Mouse (Mus musculus): Measurements from ENCODE around the gene Gm36210. TPM values are rescaled to one million over a fixed set of nuclear protein-coding genes. Genes with fewer than 3 reads are reported as not detected.

Gene Gm36210
- polyA plus RNA-seq, 1 experiment, result not detected

DNA sequence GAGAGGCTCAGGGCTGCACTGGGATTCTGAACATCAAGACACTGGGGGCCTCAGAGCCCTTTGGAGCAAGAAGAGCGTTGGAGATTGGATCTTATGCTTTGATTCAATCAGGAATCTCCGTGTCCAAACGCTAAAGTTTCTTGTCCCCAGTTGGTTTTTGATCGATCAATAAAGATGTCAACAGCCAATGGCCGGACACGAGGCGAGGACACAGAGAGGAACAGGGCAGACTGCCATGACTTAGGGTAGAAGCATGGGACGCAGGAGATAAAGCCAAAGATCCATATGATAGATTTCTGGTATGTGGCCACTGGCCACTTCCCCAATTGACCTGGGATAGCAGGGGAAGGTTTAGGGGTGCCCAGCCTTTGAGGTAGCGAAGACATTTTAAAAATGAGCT lies 49.8 kb downstream of the Gm36210 start:
- Histone ChIP-seq H3K79me2 (ENCODE audit: control insufficient read depth, insufficient read depth) (no peaks in the 10 kb centered on the region), H3K27me3 (ENCODE audit: control insufficient read depth, insufficient read depth, insufficient read length) (peaks cover 31% of the 10 kb centered on the region), H3K36me3 (ENCODE audit: control insufficient read depth, insufficient read depth) (no peaks in the 10 kb centered on the region), H3K79me3 (ENCODE audit: low read depth) (no peaks in the 10 kb centered on the region), H3ac (ENCODE audit: control insufficient read depth, insufficient read length, low read depth) (no peak overlapping the region), H3K4me3 (ENCODE audit: insufficient read depth, poor library complexity, severe bottlenecking) (no peak overlapping the region)
- TF ChIP-seq MAX (IDR thresholded peaks at IDR 0.05) (no peak), USF1 (IDR thresholded peaks at IDR 0.05; ENCODE audit: low read depth) (no peak), FOSL1 (IDR thresholded peaks at IDR 0.05; ENCODE audit: insufficient read depth, low read length, poor library complexity, severe bottlenecking) (no peak), MYOG (IDR thresholded peaks at IDR 0.05; ENCODE audit: control insufficient read depth, extremely low read depth, insufficient read length) (no peak), CTCF (IDR thresholded peaks at IDR 0.05; ENCODE audit: control insufficient read depth, insufficient read depth, insufficient read length) (no peak), MYOD1 (IDR thresholded peaks at IDR 0.05; ENCODE audit: control insufficient read depth, insufficient read length, low read depth) (no peak), CEBPB (IDR thresholded peaks at IDR 0.05; ENCODE audit: low read depth) (no peak)

DNA sequence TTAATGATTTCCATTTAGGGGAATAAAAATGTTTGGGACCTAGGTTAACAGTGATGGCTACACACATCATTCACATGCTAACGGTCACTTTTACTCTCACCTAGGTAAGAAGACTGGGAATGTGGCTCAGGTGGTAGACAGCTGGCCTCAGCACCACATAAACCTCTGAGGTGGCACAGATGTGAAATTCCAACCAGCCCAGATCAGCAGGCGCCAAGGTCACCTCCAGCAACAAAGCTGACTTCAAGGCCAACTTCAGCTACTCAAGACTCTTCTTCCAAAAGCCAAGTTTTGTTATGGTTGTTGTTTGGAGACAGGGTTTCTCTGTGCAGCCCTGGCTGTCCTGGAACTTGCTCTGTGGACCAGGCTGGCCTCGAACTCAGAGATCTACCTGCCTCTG lies 52.7 kb downstream of the Gm36210 start:
- H3K4me3 ChIP-seq (ENCODE audit: insufficient read depth, poor library complexity, severe bottlenecking), result no peak overlapping the region
- H3ac ChIP-seq (ENCODE audit: control insufficient read depth, insufficient read length, low read depth), result no peak overlapping the region
- no peaks in the 10 kb centered on the region for H3K79me3 ChIP-seq (ENCODE audit: low read depth)
- no peaks in the 10 kb centered on the region for H3K36me3 ChIP-seq (ENCODE audit: control insufficient read depth, insufficient read depth)
- no peaks in the 10 kb centered on the region for H3K79me2 ChIP-seq (ENCODE audit: control insufficient read depth, insufficient read depth)
- TF ChIP-seq USF1 (IDR thresholded peaks at IDR 0.05; ENCODE audit: low read depth), result no peak
- no peak for TF ChIP-seq CEBPB (IDR thresholded peaks at IDR 0.05; ENCODE audit: low read depth)
- TF ChIP-seq MYOD1 (IDR thresholded peaks at IDR 0.05; ENCODE audit: control insufficient read depth, insufficient read length, low read depth), result no peak
- no peak for TF ChIP-seq FOSL1 (IDR thresholded peaks at IDR 0.05; ENCODE audit: insufficient read depth, low read length, poor library complexity, severe bottlenecking)
- no peak for TF ChIP-seq MYOG (IDR thresholded peaks at IDR 0.05; ENCODE audit: control insufficient read depth, extremely low read depth, insufficient read length)
- no peak for TF ChIP-seq CTCF (IDR thresholded peaks at IDR 0.05; ENCODE audit: control insufficient read depth, insufficient read depth, insufficient read length)
- TF ChIP-seq MAX (IDR thresholded peaks at IDR 0.05), result no peak
- peaks cover 28% of the 10 kb centered on the region for H3K27me3 ChIP-seq (ENCODE audit: control insufficient read depth, insufficient read depth, insufficient read length)

DNA sequence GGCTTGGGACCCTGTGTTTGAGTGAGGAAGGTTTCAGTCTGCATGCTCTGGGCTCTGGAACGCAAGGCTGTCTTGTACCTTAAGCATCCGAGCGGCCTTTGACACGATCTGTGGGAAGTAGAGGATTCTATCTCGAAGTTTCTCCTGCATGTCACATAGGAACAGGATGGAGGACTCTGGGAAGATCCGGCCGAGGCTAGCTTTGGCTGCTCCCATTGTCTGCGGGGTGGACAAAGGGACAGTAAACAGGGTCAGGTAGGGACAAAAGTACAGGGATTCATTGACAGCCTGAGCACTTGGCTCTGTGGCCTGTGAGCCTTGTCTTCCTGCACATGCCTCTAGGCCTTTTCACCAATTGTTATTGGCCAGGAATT lies 55.0 kb downstream of the Gm36210 start:
- Histone ChIP-seq H3K36me3 (ENCODE audit: control insufficient read depth, insufficient read depth) (no peaks in the 10 kb centered on the region), H3K79me2 (ENCODE audit: control insufficient read depth, insufficient read depth) (no peaks in the 10 kb centered on the region), H3K4me3 (ENCODE audit: insufficient read depth, poor library complexity, severe bottlenecking) (no peak overlapping the region), H3K27me3 (ENCODE audit: control insufficient read depth, insufficient read depth, insufficient read length) (peaks cover 10% of the 10 kb centered on the region), H3K79me3 (ENCODE audit: low read depth) (no peaks in the 10 kb centered on the region), H3ac (ENCODE audit: control insufficient read depth, insufficient read length, low read depth) (no peak overlapping the region)
- no peak for TF ChIP-seq MAX (IDR thresholded peaks at IDR 0.05)
- TF ChIP-seq CTCF (IDR thresholded peaks at IDR 0.05; ENCODE audit: control insufficient read depth, insufficient read depth, insufficient read length), result no peak
- TF ChIP-seq CEBPB (IDR thresholded peaks at IDR 0.05; ENCODE audit: low read depth), result no peak
- TF ChIP-seq MYOD1 (IDR thresholded peaks at IDR 0.05; ENCODE audit: control insufficient read depth, insufficient read length, low read depth), result no peak
- TF ChIP-seq USF1 (IDR thresholded peaks at IDR 0.05; ENCODE audit: low read depth), result no peak

DNA sequence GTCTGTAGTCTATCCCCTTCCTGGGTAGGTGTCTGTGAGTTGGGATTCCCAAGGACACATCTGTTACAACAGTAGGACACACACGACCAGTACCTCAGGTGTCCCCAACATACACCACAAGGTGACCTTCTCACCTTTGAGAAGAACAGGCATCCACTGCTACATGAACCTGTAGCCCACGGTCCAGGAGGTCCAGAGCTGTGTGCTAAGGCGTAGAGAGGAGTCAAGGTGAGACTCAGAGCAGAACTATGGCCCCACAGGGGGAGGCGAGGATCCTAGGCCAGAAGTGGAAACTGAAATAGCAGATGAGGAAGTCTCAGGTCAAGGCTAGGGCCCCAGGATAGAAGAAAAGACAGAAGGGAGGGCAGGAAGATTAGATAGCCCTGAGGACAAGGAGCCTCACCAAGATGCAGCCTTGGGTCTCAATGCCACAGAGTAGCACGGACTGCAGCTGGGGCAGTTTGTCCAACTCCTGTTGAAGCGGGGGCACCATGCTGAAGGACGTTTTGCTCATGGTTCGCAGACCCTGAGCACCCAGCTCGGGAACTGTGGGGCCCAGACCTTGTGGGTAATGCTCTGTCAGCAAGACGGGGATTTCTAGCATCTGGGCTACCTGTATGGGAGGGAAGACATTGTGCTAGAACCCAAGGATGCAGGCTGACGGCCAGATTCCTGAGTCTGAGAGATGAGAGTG lies 55.5 kb downstream of the Gm36210 start:
- Histone ChIP-seq H3K79me2 (ENCODE audit: control insufficient read depth, insufficient read depth) (no peaks in the 10 kb centered on the region), H3K4me3 (ENCODE audit: insufficient read depth, poor library complexity, severe bottlenecking) (no peak overlapping the region), H3K79me3 (ENCODE audit: low read depth) (no peaks in the 10 kb centered on the region), H3ac (ENCODE audit: control insufficient read depth, insufficient read length, low read depth) (no peak overlapping the region), H3K36me3 (ENCODE audit: control insufficient read depth, insufficient read depth) (no peaks in the 10 kb centered on the region), H3K27me3 (ENCODE audit: control insufficient read depth, insufficient read depth, insufficient read length) (peaks cover 6% of the 10 kb centered on the region)
- TF ChIP-seq USF1 (IDR thresholded peaks at IDR 0.05; ENCODE audit: low read depth) (no peak), FOSL1 (IDR thresholded peaks at IDR 0.05; ENCODE audit: insufficient read depth, low read length, poor library complexity, severe bottlenecking) (no peak), MYOG (IDR thresholded peaks at IDR 0.05; ENCODE audit: control insufficient read depth, extremely low read depth, insufficient read length) (no peak), CEBPB (IDR thresholded peaks at IDR 0.05; ENCODE audit: low read depth) (no peak), CTCF (IDR thresholded peaks at IDR 0.05; ENCODE audit: control insufficient read depth, insufficient read depth, insufficient read length) (no peak)

DNA sequence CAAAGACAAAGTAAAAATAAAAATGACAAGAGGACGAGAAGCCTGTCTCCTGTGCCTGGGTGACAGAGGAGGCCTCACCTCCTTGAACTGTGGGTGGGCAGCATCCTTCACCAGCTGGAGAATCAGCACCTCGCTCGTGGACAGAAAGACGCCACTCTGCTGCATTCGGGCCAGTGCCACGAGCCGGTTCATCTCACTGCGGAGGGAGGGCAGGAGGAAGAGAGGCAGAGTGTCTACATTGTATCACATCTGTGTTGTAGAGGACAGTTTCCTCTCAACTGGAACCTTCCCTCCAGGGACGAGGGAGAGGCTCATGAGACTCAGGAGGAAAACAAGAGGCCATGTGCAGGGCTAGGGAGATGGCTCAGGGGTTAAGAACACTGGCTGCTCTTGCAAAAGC lies 56.9 kb downstream of the Gm36210 start:
- Histone ChIP-seq H3K79me2 (ENCODE audit: control insufficient read depth, insufficient read depth) (no peaks in the 10 kb centered on the region), H3ac (ENCODE audit: control insufficient read depth, insufficient read length, low read depth) (no peak overlapping the region), H3K27me3 (ENCODE audit: control insufficient read depth, insufficient read depth, insufficient read length) (peaks cover 16% of the 10 kb centered on the region), H3K36me3 (ENCODE audit: control insufficient read depth, insufficient read depth) (no peaks in the 10 kb centered on the region), H3K4me3 (ENCODE audit: insufficient read depth, poor library complexity, severe bottlenecking) (no peak overlapping the region), H3K79me3 (ENCODE audit: low read depth) (no peaks in the 10 kb centered on the region)
- TF ChIP-seq FOSL1 (IDR thresholded peaks at IDR 0.05; ENCODE audit: insufficient read depth, low read length, poor library complexity, severe bottlenecking), result no peak
- TF ChIP-seq MYOD1 (IDR thresholded peaks at IDR 0.05; ENCODE audit: control insufficient read depth, insufficient read length, low read depth), result no peak
- TF ChIP-seq MYOG (IDR thresholded peaks at IDR 0.05; ENCODE audit: control insufficient read depth, extremely low read depth, insufficient read length), result no peak
- TF ChIP-seq CTCF (IDR thresholded peaks at IDR 0.05; ENCODE audit: control insufficient read depth, insufficient read depth, insufficient read length), result no peak
- no peak for TF ChIP-seq MAX (IDR thresholded peaks at IDR 0.05)
- no peak for TF ChIP-seq USF1 (IDR thresholded peaks at IDR 0.05; ENCODE audit: low read depth)

Other genes starting within 250 kb of the Gm36210 start
- 56.1 TPM for gene Ppp6r1, start 247.5 kb downstream of the Gm36210 start, polyA plus RNA-seq (2012; fragmentation: generic; extraction: Trizol)
- 110 TPM for gene Hspbp1, start 221.4 kb downstream of the Gm36210 start, polyA plus RNA-seq (2012; fragmentation: generic; extraction: Trizol)
- gene Brsk1, start 215.9 kb downstream of the Gm36210 start, polyA plus RNA-seq (2012; fragmentation: generic; extraction: Trizol), result 15.3 TPM
- gene Tmem150b, start 181.3 kb downstream of the Gm36210 start, polyA plus RNA-seq (2012; fragmentation: generic; extraction: Trizol), result 0.07 TPM
- gene Kmt5c, start 166.4 kb downstream of the Gm36210 start, polyA plus RNA-seq (2012; fragmentation: generic; extraction: Trizol), result 12.7 TPM
- 0.26 TPM for gene Cox6b2, start 153.4 kb downstream of the Gm36210 start, polyA plus RNA-seq (2012; fragmentation: generic; extraction: Trizol)
- gene Fam71e2, start 135.2 kb downstream of the Gm36210 start, polyA plus RNA-seq (2012; fragmentation: generic; extraction: Trizol), result not detected
- 1.3 TPM for gene Il11, start 123.7 kb downstream of the Gm36210 start, polyA plus RNA-seq (2012; fragmentation: generic; extraction: Trizol)
- gene Tmem190, start 123.6 kb downstream of the Gm36210 start, polyA plus RNA-seq (2012; fragmentation: generic; extraction: Trizol), result 0.84 TPM
- gene Tmem238, start 116.9 kb downstream of the Gm36210 start, polyA plus RNA-seq (2012; fragmentation: generic; extraction: Trizol), result 22.9 TPM
- 3,556 TPM for gene Rpl28, start 113.6 kb downstream of the Gm36210 start, polyA plus RNA-seq (2012; fragmentation: generic; extraction: Trizol)
- gene Ube2s, start 93.9 kb downstream of the Gm36210 start, polyA plus RNA-seq (2012; fragmentation: generic; extraction: Trizol), result 599 TPM
- gene Shisa7, start 61.8 kb downstream of the Gm36210 start, polyA plus RNA-seq (2012; fragmentation: generic; extraction: Trizol), result not detected
- gene Isoc2b, start 36.3 kb downstream of the Gm36210 start, polyA plus RNA-seq (2012; fragmentation: generic; extraction: Trizol), result 0.32 TPM
- gene Isoc2a, start 29.4 kb downstream of the Gm36210 start, polyA plus RNA-seq (2012; fragmentation: generic; extraction: Trizol), result 3.7 TPM
- 9.0 TPM for gene Zfp628, start 8.7 kb upstream of the Gm36210 start, polyA plus RNA-seq (2012; fragmentation: generic; extraction: Trizol)
- 2.7 TPM for gene Nat14, start 15.5 kb upstream of the Gm36210 start, polyA plus RNA-seq (2012; fragmentation: generic; extraction: Trizol)
- 3.7 TPM for gene Ssc5d, start 19.3 kb upstream of the Gm36210 start, polyA plus RNA-seq (2012; fragmentation: generic; extraction: Trizol)
- 0.06 TPM for gene Sbk2, start 57.9 kb upstream of the Gm36210 start, polyA plus RNA-seq (2012; fragmentation: generic; extraction: Trizol)
- gene Sbk3, start 64.7 kb upstream of the Gm36210 start, polyA plus RNA-seq (2012; fragmentation: generic; extraction: Trizol), result 0.02 TPM
- 10.1 TPM for gene Zfp579, start 89.6 kb upstream of the Gm36210 start, polyA plus RNA-seq (2012; fragmentation: generic; extraction: Trizol)
- 12.9 TPM for gene Zfp524, start 107.9 kb upstream of the Gm36210 start, polyA plus RNA-seq (2012; fragmentation: generic; extraction: Trizol)
- gene Fiz1, start 108.2 kb upstream of the Gm36210 start, polyA plus RNA-seq (2012; fragmentation: generic; extraction: Trizol), result 30.6 TPM
- not detected for gene Gm44973, start 109.0 kb upstream of the Gm36210 start, polyA plus RNA-seq (2012; fragmentation: generic; extraction: Trizol)
- 16.5 TPM for gene Zfp865, start 113.9 kb upstream of the Gm36210 start, polyA plus RNA-seq (2012; fragmentation: generic; extraction: Trizol)
- gene Ccdc106, start 114.0 kb upstream of the Gm36210 start, polyA plus RNA-seq (2012; fragmentation: generic; extraction: Trizol), result 0.34 TPM
- not detected for gene 4632433K11Rik, start 127.6 kb upstream of the Gm36210 start, polyA plus RNA-seq (2012; fragmentation: generic; extraction: Trizol)
- gene Zfp784, start 131.9 kb upstream of the Gm36210 start, polyA plus RNA-seq (2012; fragmentation: generic; extraction: Trizol), result 1.5 TPM
- 13.7 TPM for gene Zfp580, start 145.0 kb upstream of the Gm36210 start, polyA plus RNA-seq (2012; fragmentation: generic; extraction: Trizol)
- 333 TPM for gene U2af2, start 155.6 kb upstream of the Gm36210 start, polyA plus RNA-seq (2012; fragmentation: generic; extraction: Trizol)
- 102 TPM for gene Epn1, start 173.7 kb upstream of the Gm36210 start, polyA plus RNA-seq (2012; fragmentation: generic; extraction: Trizol)
- gene Rfpl4, start 210.4 kb upstream of the Gm36210 start, polyA plus RNA-seq (2012; fragmentation: generic; extraction: Trizol), result not detected
- gene Rasl2-9, start 219.4 kb upstream of the Gm36210 start, polyA plus RNA-seq (2012; fragmentation: generic; extraction: Trizol), result 0.05 TPM
- not detected for gene Vmn1r55, start 243.2 kb upstream of the Gm36210 start, polyA plus RNA-seq (2012; fragmentation: generic; extraction: Trizol)

Measured in C2C12 (cell line).